Mouse (Mus musculus) embryonic stem cell, embryonic (primary cell): ENCODE measurements at regions not wholly inside any gene's neighbourhood (a gene's known extent, or its start where the extent isn't known, plus 50 kb on each side); places are given as distances from the start of the nearest gene placed in this dataset.

ENCODE experiments used
- CTCF ChIA-PET, 4 experiments: fragments of 300-600 bp in 2 of 4; fragments of 350-600 bp in 2 of 4; sonication (Branson Sonifier 250); formaldehyde crosslinking; loops; one replicate each; lab custom pipeline; 2022; ENCODE audit warnings: inconsistent platforms in 2 of 4; lab: Charles Lee
- POLR2A ChIA-PET, 4 experiments: fragments of 300-600 bp in 2 of 4; fragments of 350-600 bp in 2 of 4; sonication (Branson Sonifier 250); formaldehyde crosslinking; loops; one replicate each; lab custom pipeline; 2022; ENCODE audit warnings: antibody characterized with exemption in 4 of 4, inconsistent platforms in 1 of 4; lab: Charles Lee

DNA sequence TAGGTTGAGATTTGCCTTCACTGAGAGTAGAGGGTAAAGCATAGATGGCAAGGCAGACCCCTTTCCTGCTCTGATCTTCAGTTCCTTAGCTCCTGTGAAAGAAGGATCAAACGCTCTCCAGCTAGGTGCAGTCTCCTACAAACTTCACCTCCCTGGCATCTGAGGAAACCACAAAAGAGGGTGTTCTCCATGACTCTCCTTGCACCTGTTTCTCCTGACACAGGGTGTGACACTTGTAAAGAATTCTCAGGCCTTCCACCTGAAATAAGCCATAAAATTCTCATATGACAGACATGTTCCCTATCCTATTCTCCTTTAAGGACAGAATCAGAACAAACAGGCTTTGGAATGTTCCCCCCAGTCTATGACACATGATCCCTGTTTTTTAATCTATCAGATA is 538.7 kb downstream of the Nfib start:
- ChIA-PET CTCF (no interaction called here), POLR2A (no interaction called here)

DNA sequence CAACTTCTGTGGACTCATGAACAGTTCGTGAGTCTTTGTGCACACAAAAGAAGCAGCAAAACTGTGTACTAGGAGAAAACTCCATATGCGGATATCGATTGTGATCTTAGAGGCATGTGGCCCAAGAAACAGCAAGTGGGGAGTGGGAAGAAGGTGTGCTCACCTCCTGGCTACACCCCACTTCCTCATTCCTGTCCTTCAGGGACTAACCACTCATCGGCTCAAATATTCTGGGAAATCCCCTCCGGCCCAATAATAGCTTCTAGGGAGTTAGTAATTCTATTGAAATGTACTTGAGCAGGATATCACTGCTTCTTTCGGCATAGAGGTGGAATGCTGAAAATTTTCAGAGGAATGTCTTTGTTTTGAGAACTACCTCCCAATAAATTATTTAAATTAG is 539.5 kb downstream of the Nfib start:
- ChIA-PET POLR2A (no interaction called here), CTCF (no interaction called here)

DNA sequence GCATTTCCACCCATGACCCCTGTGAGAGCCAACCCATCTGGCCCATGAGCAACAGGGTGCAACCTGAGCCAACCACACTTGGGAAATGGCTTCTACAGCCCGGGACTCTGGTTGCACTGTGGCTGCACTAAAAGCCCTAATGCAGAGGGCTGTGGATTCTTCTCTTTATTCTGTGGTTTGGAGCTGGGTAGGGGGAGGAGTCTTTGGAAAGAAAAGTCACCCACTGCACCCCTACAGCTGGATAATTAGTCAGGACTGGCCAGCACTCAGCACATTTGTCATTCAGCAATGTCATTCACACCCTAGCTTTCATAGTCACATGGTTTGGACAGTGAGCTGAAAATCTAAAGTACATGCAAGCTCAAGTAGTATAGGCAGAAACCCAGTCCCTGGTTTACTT is 541.5 kb downstream of the Nfib start:
- POLR2A ChIA-PET: interaction anchor here in 1 of 4 experiments (1.2 kb wide), 1 partner anchor 13 kb away, joined by 4 read pairs; no protein-coding TSS in a partner anchor

DNA sequence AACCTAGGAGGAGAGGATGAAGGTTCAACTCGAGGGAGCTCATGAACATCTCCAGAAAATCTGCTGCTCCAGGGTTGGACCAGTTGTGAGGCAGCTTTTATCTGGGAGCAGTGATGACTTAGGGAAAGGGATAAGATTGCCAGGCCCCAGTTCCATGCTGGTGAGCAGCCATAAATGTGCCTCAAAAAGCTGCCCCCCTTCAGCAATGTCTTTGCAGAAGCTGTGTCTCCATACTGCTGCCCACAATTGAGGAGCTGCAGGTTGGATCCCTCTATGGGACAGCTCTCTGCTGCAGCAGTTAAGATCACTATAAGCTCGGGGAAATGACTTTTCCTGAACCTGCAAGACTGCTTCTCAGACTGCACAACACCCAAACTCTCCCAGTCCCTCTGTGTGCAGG is 543.7 kb downstream of the Nfib start:
- ChIA-PET POLR2A (interaction anchor here in 1 of 4 experiments (1.2 kb wide), 1 partner anchor 98 kb away, joined by 3 read pairs; no protein-coding TSS in a partner anchor), CTCF (no interaction called here)

More for the DNA sequence above, 541.5 kb downstream of the Nfib start:
- CTCF ChIA-PET: no interaction called here

GRCm38 (mm10) chr4:82161232-82161631 is 544.3 kb downstream of the Nfib start:
- CTCF ChIA-PET: no interaction called here
- POLR2A ChIA-PET: interaction anchor here in 2 of 4 experiments (0.6 to 1.2 kb wide), 3 partner anchors 41 to 947 kb away, joined by 3 to 5 read pairs (median 3); no protein-coding TSS in a partner anchor

GRCm38 (mm10) chr4:82160233-82160632 is 545.3 kb downstream of the Nfib start:
- ChIA-PET POLR2A (no interaction called here), CTCF (no interaction called here)

DNA sequence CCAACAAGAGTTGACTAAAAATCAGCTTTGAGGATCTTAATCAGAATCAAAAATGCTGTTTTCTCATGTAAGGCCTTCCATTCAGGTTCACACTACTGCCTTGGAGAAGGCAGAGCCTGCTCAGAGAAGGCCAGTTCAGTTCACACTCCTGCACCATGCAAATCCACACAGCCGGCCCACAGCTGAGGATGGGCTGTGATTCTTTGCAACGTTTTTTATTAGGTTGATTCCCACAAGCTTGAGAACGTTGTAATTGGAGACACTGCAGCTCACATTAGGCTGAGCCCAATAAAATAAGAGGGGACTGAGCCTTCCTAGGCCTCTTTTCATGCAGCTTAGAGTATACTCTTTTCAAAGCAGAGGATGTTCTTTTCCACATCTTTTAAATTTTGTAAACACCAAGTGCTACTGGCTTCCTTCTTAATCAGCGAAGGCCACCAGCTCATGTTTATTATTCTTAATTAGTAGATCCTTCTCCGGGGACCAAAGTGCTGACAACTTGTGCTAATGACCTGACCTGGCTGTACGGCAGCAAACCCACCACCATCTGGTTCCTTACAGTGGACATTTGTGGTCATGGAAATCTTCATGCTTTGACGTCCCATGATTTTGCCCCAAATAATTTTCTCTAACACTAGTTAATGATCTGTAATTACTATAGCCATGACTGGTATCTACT is 549.8 kb downstream of the Nfib start:
- POLR2A ChIA-PET: interaction anchor here in 1 of 4 experiments (0.6 kb wide), 1 partner anchor 26 kb away, joined by 3 read pairs; no protein-coding TSS in a partner anchor
- CTCF ChIA-PET: interaction anchor here in 1 of 4 experiments (0.6 kb wide), 1 partner anchor 28 kb away, joined by 3 read pairs; no protein-coding TSS in a partner anchor

GRCm38 (mm10) chr4:82154021-82154555 is 551.5 kb downstream of the Nfib start:
- POLR2A ChIA-PET: no interaction called here
- CTCF ChIA-PET: interaction anchor here in 1 of 4 experiments (0.6 to 0.7 kb wide), 2 partner anchors 84 to 489 kb away, joined by 3 read pairs; no protein-coding TSS in a partner anchor

DNA sequence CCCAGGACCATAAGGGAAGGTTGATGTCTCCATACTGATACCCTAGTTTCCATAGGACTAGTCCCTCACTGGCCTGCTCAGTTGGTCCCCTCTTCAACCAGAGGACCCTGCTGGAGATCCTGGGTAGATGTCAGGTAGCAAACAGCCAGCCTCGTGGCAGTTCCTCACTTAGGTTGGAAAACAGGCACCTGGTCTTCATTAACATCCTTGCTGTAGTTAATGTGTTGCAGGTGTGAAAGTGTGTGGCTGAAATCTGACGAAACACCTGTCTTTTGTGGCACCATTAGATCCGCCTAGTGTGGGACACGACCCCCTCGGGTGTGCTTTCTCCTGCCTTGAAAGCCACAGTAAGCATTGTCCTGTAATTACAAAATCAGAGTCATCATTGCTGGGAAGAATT is 551.9 kb downstream of the Nfib start:
- POLR2A ChIA-PET: no interaction called here
- CTCF ChIA-PET: no interaction called here

DNA sequence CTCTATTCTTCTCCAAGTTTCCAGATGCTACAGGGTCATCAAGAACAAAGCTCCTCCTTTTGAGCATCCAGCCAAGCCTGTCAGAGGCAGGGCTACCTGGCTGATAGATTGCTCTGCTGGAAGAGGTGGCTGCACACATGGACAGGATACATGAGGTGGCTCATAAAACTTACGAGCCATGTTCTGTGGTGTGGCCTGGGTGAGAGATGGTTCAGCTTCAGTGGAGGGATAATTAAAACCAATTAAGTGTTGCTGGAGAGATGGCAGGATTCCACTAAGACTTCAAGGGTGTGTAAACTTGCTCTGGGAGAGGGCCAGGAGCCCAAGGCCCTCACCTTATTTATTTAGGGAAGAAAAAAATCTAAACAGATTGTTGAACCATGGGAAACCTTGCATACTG is 555.6 kb downstream of the Nfib start:
- ChIA-PET POLR2A (no interaction called here), CTCF (no interaction called here)

GRCm38 (mm10) chr4:82148129-82149064 is 557.2 kb downstream of the Nfib start:
- CTCF ChIA-PET: no interaction called here
- POLR2A ChIA-PET: no interaction called here

DNA sequence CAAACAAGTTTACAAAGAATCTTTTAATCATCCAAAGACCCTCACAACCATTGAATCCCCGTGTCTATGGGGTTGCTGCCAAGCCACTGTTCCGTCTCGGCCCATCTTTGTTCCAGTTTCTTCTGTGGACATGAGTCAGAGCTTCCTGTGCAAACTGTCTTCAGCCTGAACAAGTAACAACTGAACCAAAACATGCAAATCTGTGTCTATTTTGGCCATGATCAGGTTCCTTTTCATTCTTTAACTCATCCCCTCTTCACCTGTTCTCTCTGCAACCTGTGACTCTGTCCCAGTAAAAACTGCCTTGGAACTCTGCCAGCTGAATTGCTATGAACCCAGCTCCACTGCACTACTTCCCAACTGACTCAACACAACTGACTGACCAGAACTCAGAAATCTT is 563.2 kb downstream of the Nfib start:
- ChIA-PET POLR2A (no interaction called here), CTCF (no interaction called here)

DNA sequence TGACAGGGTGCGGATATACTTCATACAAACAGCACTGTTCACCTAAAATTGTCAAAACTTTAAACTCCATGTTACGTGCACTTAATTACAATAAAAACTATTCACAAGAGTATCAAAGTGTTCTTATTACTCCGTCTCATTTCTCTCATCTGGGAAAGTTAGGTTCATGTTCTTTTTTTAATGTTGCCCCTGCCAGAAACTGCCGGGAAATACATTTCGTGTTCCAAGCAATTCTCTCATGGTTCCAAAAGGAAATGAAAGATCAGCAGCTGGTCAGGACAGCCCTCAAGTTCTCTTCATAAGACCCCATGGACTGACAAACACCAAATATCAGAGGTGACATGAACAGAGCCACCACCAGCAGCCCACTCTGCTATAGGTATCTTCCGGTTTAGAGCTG is 565.7 kb downstream of the Nfib start:
- POLR2A ChIA-PET: no interaction called here

GRCm38 (mm10) chr4:82139016-82139415 is 566.5 kb downstream of the Nfib start:
- CTCF ChIA-PET: no interaction called here
- POLR2A ChIA-PET: no interaction called here

More for the DNA sequence above, 565.7 kb downstream of the Nfib start:
- CTCF ChIA-PET: no interaction called here

- ChIA-PET CTCF (no interaction called here), POLR2A (no interaction called here)
These were observed 572.7 kb downstream of the Nfib start for GRCm38 (mm10) chr4:82132851-82133250.

- ChIA-PET CTCF (no interaction called here), POLR2A (no interaction called here)
These were observed 573.2 kb downstream of the Nfib start for GRCm38 (mm10) chr4:82132326-82132725.

- ChIA-PET POLR2A (interaction anchor here in 2 of 4 experiments (0.6 to 0.7 kb wide), 2 partner anchors 26 to 52 kb away, joined by 3 read pairs; no protein-coding TSS in a partner anchor), CTCF (no interaction called here)
These were observed 576.1 kb downstream of the Nfib start for GRCm38 (mm10) chr4:82129471-82129870.

- ChIA-PET POLR2A (no interaction called here), CTCF (no interaction called here)
These were observed 581.8 kb downstream of the Nfib start for GRCm38 (mm10) chr4:82123733-82124132.

DNA sequence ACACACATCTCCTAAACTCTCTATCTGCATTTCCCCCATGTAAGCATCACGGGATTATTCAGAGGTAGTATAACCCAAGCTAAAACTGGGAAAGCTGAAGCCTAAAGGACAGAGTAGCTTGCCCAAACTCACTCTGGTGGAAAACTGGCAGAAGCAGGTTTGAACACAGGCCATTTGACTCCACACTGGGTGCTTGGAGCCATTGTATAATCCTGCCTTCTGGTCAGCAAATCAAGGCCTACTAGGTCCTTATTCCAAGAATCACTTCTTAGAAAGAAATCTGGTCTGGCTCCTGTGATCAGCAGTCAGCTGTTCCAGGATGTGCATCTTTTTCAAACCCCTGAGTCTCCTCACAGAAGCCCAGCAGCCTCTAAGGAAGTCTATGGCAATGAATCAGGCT is 582.4 kb downstream of the Nfib start:
- ChIA-PET CTCF (no interaction called here), POLR2A (no interaction called here)

DNA sequence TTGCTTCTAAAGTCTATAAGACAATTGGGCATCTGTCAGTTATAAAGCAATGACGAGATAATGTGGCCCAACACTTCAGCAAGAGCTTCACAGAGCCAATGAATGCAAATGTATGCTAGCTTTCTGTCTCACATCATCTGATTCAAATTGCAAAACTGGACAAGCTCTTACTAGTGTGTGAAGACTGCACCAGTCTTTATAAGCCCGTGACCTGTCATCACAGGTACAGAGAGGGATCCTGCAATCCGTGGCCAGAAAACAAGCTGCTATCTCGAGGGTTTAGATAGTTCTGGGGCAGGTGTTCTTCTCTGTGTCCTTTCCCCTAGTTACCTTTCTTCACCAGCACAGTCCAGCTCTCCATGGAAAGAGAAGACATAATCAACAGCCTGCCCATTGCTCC is 584.8 kb downstream of the Nfib start:
- ChIA-PET CTCF (no interaction called here), POLR2A (no interaction called here)
